Mouse (Mus musculus) erythroblast, embryonic 14.5 days (primary cell): Measurements from ENCODE around the gene Chst5. TPM values are rescaled to one million over a fixed set of nuclear protein-coding genes. Genes with fewer than 3 reads are reported as not detected.

ENCODE experiments used
- H3K27me3 ChIP-seq: 2 replicates; pipeline ENCODE4 v1.6.1; 2012; ENCODE audit warnings: inconsistent platforms; ENCODE audit not compliant: control insufficient read depth
- H3K36me3 ChIP-seq: 2 replicates; pipeline ENCODE4 v1.6.1; 2012; ENCODE audit warnings: mild to moderate bottlenecking, inconsistent platforms; ENCODE audit not compliant: control insufficient read depth
- H3K4me1 ChIP-seq: 2 replicates; pipeline ENCODE4 v1.6.1; 2012; ENCODE audit warnings: inconsistent platforms; ENCODE audit not compliant: control insufficient read depth
- H3K4me3 ChIP-seq: replicated peaks from 2 replicates; pipeline ENCODE3; 2012; ENCODE audit warnings: moderate library complexity, mild to moderate bottlenecking, inconsistent platforms
- H3K9me3 ChIP-seq: 2 replicates; pipeline ENCODE4 v1.6.1; 2012; ENCODE audit warnings: low read length, inconsistent platforms, mixed read lengths; ENCODE audit not compliant: control insufficient read depth
- GATA1 ChIP-seq: IDR thresholded peaks from 2 replicates; pipeline ENCODE4 v1.6.1; 2012; ENCODE audit warnings: low read length, inconsistent platforms, mixed read lengths
- TAL1 ChIP-seq: IDR thresholded peaks from 3 replicates; pipeline ENCODE4 v1.6.1; 2012; ENCODE audit warnings: low read length, inconsistent platforms, mixed read lengths
- polyA plus RNA-seq: library from polyadenylated mRNA; stranded (reverse); fragments of >175 nt; gene quantifications from 2 replicates; pipeline ENCODE4 v1.2.3, GENCODE M21; 2012

Chst5 gene
- polyA plus RNA-seq = not detected in 2 replicates

- Histone ChIP-seq H3K4me1 (no peaks in the 10 kb centered on the region), H3K36me3 (no peaks in the 10 kb centered on the region), H3K27me3 (peaks cover 51% of the 10 kb centered on the region), H3K4me3 (no peak within 1 kb of the TSS), H3K9me3 (no peaks in the 10 kb centered on the region; the same call in 1 of the 2 replicates)
- no peak for TF ChIP-seq TAL1
- TF ChIP-seq GATA1 = no peak
Measured at GRCm38 (mm10) chr8:111909621-111910450, at the start of gene Chst5. TSS of gene Chst5 (minus strand) at chr8:111910447.

DNA sequence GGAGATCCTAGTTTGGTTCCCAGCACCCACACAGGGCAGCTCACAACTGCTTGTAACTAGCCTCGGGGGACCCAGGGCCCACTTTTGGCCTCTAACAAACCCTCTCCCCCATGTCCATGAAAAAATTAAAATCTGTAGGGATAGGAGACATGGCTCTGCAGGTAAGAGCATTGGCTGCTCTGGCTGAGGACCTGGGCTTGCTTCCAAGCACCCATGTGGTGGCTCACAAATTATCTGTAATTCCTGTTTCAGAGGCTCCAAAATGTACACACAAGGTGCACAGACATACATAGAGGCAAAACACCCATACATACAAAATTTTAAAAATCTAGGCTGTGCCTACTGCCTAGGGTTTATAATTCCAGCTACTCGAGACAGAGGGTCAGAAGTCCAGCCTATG, 47.0 kb upstream of the Chst5 start:
- Histone ChIP-seq H3K9me3 (no peaks in the 10 kb centered on the region), H3K27me3 (no peaks in the 10 kb centered on the region), H3K4me3 (no peak overlapping the region), H3K4me1 (no peaks in the 10 kb centered on the region), H3K36me3 (peaks cover 71% of the 10 kb centered on the region)
- no peak for TF ChIP-seq TAL1
- no peak for TF ChIP-seq GATA1

- H3K9me3 ChIP-seq = no peaks in the 10 kb centered on the region
- no peaks in the 10 kb centered on the region for H3K4me1 ChIP-seq
- TF ChIP-seq GATA1 (no peak), TAL1 (no peak)
- H3K4me3 ChIP-seq = no peak overlapping the region
- no peaks in the 10 kb centered on the region for H3K27me3 ChIP-seq
- H3K36me3 ChIP-seq = peaks cover 83% of the 10 kb centered on the region
Measured at GRCm38 (mm10) chr8:111955879-111956278, 45.6 kb upstream of the Chst5 start.

GRCm38 (mm10) chr8:111954844-111955594, 44.8 kb upstream of the Chst5 start:
- H3K27me3 ChIP-seq = no peaks in the 10 kb centered on the region
- H3K36me3 ChIP-seq = peaks cover 82% of the 10 kb centered on the region
- H3K9me3 ChIP-seq = no peaks in the 10 kb centered on the region
- no peak for TF ChIP-seq TAL1
- TF ChIP-seq GATA1 = no peak
- H3K4me3 ChIP-seq = no peak overlapping the region
- H3K4me1 ChIP-seq = no peaks in the 10 kb centered on the region

DNA sequence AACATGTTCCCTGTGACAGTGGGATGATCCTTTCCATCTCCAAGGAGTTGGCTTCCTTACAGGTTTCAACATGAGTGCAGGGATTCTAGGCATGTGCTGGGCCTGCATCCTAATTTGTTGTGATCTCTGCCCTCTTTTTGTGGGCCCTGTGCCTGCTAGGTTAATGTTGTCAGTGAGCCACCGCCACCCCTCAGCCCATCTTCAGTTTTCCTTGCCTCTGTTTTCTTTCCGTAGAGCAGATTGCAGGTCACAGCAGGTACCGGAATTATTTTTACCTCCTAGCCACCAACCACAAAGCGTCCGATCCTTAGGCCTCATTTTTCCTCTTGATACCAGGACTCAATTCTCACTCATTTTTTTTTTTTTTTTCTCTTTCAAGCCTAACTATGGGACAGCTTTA, 41.7 kb upstream of the Chst5 start:
- TF ChIP-seq TAL1 (no peak), GATA1 (no peak)
- H3K4me1 ChIP-seq = no peaks in the 10 kb centered on the region; the same call in 1 of the 2 replicates
- no peak overlapping the region for H3K4me3 ChIP-seq
- H3K9me3 ChIP-seq = no peaks in the 10 kb centered on the region
- H3K27me3 ChIP-seq = no peaks in the 10 kb centered on the region
- H3K36me3 ChIP-seq = peaks cover 89% of the 10 kb centered on the region

GRCm38 (mm10) chr8:111951317-111951716, 41.1 kb upstream of the Chst5 start:
- Histone ChIP-seq H3K27me3 (no peaks in the 10 kb centered on the region), H3K9me3 (no peaks in the 10 kb centered on the region), H3K4me3 (no peak overlapping the region), H3K4me1 (no peaks in the 10 kb centered on the region; the same call in 1 of the 2 replicates), H3K36me3 (peaks cover 89% of the 10 kb centered on the region)
- TF ChIP-seq TAL1 (no peak), GATA1 (no peak)

- H3K36me3 ChIP-seq = peaks cover 89% of the 10 kb centered on the region
Measured at GRCm38 (mm10) chr8:111950846-111951245, 40.6 kb upstream of the Chst5 start.

DNA sequence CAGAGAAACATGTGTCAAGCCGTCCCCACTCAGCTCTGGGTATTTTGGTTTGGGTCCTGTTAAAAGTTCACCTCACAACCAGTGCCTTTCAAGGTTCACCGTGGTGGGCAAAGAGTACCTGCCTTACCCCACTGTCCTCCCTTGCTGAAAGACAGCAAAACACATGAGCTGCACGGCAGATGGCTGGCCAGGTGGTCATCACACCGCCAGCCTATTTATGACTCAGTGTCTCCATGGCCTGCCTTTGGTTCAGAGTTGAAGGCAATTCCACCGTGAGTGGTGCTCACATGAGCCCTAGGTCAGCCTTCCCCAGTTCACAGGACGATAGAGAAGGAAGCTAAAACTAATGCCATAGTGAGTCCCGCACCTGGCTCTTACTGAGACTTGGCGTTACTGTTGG, 37.7 kb upstream of the Chst5 start:
- no peak for TF ChIP-seq GATA1
- no peak for TF ChIP-seq TAL1
- Histone ChIP-seq H3K4me1 (peaks cover 9% of the 10 kb centered on the region), H3K27me3 (no peaks in the 10 kb centered on the region), H3K9me3 (no peaks in the 10 kb centered on the region), H3K4me3 (no peak overlapping the region), H3K36me3 (peaks cover 89% of the 10 kb centered on the region)

More at GRCm38 (mm10) chr8:111950846-111951245, 40.6 kb upstream of the Chst5 start:
- no peaks in the 10 kb centered on the region; the same call in 1 of the 2 replicates for H3K4me1 ChIP-seq
- no peak overlapping the region for H3K4me3 ChIP-seq
- TF ChIP-seq GATA1 (no peak), TAL1 (no peak)
- no peaks in the 10 kb centered on the region for H3K9me3 ChIP-seq
- no peaks in the 10 kb centered on the region for H3K27me3 ChIP-seq

DNA sequence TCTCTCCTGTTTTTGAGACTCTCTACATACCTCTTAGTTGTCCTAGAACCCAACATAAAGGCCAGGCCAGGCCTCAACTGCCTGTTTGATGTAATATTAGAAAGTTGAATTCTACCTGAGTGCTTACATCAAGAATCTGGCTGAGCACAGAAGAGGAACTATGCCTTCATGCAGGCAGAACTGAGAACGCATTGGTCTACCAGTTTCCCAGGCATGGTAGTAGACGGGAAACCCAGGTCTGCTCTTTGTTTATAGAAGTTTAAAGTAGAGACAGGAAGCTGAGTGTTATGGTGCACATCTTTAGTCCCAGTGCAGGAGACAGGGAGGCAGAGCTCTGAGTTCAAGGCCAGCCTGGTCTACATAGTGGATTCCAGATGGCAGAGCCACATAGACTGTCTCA, 36.9 kb upstream of the Chst5 start:
- Histone ChIP-seq H3K4me1 (peaks cover 14% of the 10 kb centered on the region), H3K27me3 (no peaks in the 10 kb centered on the region), H3K9me3 (no peaks in the 10 kb centered on the region), H3K36me3 (peaks cover 94% of the 10 kb centered on the region), H3K4me3 (no peak overlapping the region)
- no peak for TF ChIP-seq GATA1
- no peak for TF ChIP-seq TAL1
